Mouse (Mus musculus) liver, embryonic 14.5 days (tissue): ENCODE results near the gene Fam50a.

Experiments used
- CTCF ChIP-seq: IDR thresholded peaks from 2 replicates; pipeline ENCODE4 v1.5.1; 2016; ENCODE audit warnings: antibody characterized with exemption, low read depth, control low read depth
- EP300 ChIP-seq: IDR thresholded peaks from 2 replicates; pipeline ENCODE4 v1.6.1; 2016; ENCODE audit warnings: antibody characterized with exemption, low read depth

DNA sequence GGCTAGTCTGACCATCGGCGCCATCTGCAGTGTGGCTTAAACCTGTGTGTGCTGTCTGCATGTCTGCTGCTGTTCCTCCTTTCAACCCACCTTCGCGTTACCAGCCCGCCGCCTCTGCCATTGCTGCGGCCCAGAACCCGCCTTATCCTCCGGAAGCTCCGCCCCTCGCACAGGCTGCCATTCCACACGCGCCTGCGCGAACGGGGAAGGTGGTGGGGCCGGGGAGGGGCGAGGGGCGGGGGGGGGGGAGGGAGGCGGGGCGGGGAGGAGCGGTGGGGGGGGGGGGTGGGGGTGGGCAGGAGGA is 40.6 kb downstream of the Fam50a start, which contains the start of gene Lage3:
- no peak for TF ChIP-seq EP300
- TF ChIP-seq CTCF: no peak
